Mouse (Mus musculus) hematopoietic stem cell, adult 5-6 weeks (primary cell): ENCODE results near the gene Nfkbil1. TPM values are rescaled to one million over a fixed set of nuclear protein-coding genes. Genes with fewer than 3 reads are reported as not detected.

Experiments
- ATAC-seq, 2 experiments: fragments of 125-278 bp in 1 of 2; replicated peaks in 1 of 2; 2 replicates each; pipeline ENCODE4 v1.8.0; 2016 to 2017; ENCODE audit warnings: inconsistent platforms in 2 of 2, mild to moderate bottlenecking in 2 of 2, moderate number of reproducible peaks in 2 of 2, low read depth in 1 of 2, moderate TSS enrichment in 1 of 2; ENCODE audit not compliant: low FRiP score in 2 of 2, poor library complexity in 2 of 2, severe bottlenecking in 2 of 2, insufficient read depth in 1 of 2, low TSS enrichment in 1 of 2
- total RNA-seq: library from RNA; stranded (forward); fragments of 172-1452, 232-1000 nt; gene quantifications from 2 replicates; pipeline ENCODE4 v1.2.3, GENCODE M21; 2017

Gene Nfkbil1
- total RNA-seq, 1 experiment from 2014 or later = 4.3 TPM

DNA sequence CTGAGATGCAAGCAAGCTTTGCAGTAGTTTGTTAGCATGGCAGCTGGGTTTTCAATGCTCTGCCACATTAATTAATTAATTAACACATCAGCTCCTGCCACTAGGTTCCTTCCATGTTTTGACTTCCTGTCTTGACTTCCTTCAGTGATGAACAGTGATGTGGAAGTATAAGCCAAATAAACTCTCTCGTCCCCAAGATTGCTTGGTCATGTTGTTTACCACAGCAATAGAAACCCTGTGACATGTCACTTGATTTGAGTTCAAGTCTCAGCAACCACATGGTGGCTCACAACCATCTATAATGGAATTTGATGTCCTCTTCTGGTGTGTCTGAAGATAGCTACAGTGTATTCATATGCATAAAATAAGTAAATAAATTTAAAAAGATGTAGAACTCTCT lies 21.8 kb upstream of the Nfkbil1 start:
- ATAC-seq = no peak

- no peak for ATAC-seq
Observed at GRCm38 (mm10) chr17:35255704-35256103, 20.1 kb upstream of the Nfkbil1 start.

GRCm38 (mm10) chr17:35255301-35255700 lies 19.7 kb upstream of the Nfkbil1 start:
- ATAC-seq = no peak

DNA sequence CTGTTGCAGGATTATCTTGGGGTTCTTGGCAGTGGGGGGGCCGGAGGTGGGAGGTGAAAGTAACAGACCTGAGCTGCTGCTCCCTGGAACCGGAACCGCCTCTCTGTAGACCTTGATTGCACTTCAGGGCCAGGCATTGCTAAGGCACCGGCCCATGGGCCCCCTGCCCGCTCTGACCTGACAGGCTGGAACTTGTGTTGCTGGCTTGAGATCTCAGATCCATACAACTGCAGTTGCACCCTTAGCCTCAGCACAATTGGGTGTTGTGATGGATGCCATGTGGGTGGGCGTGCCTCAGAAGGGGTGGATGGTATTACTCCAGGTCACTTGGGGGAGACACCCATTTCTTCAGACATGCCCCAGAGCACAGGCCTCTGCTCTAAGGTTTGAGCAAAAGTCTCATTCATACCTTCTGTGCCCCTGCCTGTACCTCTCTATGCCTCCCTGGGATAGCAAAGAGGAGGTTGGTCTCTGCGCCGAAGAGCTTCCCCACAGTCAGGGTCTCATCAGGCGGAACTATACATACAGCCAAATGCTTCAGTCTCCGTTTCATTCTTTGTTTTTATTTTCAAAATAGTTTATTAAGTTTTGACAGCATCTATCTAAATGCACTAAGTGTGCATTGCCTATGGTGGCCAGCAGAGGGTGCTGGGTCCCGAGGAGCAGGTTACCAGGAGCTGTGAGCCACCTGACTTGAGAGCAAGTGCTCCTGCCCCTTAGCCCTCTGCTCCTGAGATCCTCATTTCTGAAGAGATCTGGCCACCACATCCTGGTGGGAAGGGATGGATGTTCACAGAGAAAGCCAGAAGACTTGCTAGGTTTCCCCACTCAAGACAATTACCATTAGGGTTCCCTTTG lies 18.9 kb upstream of the Nfkbil1 start:
- peak; percentile 27 to 46; a peak in 2 of 4 replicates for ATAC-seq

DNA sequence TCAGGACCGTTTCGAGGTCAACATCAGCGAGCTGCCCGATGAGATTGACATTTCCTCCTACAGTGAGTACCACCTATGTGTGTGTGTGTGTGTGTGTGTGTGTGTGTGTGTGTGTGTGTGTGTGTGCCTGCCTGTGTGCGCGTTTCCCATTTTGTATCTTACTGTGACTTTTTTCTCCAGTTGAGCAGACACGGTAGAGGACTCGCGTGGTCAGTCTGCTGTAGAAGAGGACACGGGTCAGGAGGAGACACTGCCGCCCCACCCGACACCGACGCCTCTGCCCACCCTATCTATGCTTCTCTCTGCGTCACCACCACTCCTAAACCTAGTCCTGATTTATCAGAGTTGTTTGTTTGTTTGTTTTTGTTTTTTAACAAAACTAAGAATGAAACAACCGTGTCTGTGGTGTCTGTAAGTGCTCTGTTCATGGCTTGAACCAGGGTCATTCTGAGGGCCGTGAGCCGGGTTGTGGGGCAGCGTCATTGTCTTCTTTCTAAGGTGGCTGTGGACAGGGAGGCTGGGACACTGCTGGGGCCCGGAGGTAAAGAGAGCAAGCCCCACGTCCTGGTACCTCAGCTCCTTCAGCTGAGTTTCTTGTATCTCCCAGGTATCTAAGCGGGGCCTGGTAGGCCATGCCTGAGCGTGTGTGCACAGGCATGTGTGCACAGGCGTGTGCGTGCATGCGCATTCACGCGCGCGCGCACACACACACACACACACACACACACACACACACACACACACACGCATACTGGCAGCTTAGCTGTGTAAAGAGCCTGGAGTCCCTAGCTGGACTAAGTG lies 17.9 kb upstream of the Nfkbil1 start:
- ATAC-seq = no peak

DNA sequence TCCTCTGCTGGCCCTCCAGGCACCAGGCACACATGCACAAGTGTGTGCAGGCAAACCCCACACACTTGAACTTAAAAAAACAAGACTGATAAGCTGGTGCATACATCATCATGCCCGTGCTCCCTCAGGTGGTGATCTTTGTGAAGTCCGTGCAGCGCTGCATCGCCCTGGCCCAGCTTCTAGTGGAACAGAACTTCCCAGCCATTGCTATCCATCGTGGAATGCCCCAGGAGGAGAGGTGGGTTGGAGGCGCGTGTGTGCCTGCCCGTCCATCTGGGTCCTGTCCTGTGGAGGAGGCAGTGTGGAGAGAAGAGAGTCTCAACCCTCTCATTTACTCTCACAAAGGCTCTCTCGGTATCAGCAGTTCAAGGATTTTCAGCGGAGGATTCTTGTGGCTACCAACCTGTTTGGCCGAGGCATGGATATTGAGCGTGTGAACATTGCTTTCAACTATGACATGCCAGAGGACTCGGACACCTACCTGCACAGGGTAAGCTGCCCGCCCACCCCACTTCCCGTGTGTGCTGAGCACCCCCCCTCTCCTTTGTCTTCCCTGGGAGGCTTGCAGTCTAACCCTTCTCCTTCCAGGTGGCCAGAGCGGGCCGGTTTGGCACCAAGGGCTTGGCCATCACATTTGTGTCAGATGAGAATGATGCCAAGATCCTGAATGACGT lies 17.2 kb upstream of the Nfkbil1 start:
- ATAC-seq = no peak

GRCm38 (mm10) chr17:35251981-35252380 lies 16.4 kb upstream of the Nfkbil1 start:
- ATAC-seq = no peak

DNA sequence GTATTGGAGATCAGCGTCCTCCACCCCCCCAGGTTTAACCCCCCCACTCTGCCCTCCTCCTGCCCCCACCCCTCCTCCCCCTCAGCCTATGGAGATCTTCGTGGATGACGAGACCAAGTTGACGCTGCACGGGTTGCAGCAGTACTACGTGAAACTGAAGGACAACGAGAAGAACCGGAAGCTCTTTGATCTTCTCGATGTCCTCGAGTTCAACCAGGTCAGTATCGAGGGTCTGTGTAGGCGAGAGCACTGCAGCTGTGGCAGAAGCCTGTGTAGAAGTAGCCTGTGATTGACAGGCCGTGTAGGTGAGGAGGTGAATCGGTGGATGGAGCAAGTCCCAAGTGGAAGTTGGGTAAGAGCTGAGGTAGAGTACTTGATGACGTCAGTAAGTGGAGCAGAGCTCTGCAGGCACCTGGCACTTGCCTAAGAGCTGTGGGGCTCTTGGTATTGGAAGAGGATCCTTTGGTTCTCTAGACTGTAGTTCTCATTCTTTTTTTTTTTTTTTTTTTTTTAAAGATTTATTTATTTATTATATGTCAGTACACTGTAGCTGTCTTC lies 15.6 kb upstream of the Nfkbil1 start:
- ATAC-seq = peak in 1 of 2 experiments; percentile 43; a peak in 1 of 4 replicates

- ATAC-seq = no peak
Observed at GRCm38 (mm10) chr17:35250348-35251120, 14.9 kb upstream of the Nfkbil1 start.

- no peak for ATAC-seq
Observed at GRCm38 (mm10) chr17:35249451-35250197, 14.0 kb upstream of the Nfkbil1 start.

DNA sequence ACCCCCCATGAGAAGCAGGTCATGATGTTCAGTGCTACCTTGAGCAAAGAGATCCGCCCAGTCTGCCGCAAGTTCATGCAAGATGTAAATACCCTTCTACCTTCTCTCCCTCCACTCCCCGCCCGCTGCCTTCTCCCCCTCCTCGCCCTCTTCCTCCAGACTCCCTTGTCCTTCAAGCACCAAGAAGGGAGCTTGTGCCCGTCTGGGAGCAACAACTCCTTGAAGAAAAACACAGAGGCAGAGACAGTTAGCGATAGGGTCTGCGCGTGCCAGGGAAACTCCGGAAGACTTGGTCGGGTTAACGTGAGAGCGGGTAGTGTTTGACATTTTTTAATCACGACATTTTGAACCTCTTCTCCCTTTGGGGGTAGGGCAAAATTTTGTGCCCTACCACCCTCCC lies 13.4 kb upstream of the Nfkbil1 start:
- no peak for ATAC-seq

DNA sequence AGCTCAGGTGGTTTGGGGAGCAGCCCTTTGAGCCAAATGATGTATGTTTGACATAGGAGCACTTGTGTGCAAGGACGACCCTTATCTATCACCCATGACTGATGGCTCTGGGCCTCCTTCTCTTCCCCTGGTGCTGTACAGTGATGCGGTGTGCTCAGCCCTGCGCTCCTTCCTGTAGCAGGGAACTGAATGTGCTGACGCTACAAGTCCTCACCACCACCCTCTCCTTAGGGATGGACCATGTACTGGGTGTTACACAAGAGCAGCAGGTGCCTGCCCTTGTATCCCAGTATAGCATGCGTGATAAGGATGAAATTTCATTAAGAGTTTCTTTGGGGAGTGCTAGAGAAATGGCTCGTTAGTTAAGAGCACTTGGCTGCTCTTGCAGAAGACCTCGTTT lies 11.6 kb upstream of the Nfkbil1 start:
- ATAC-seq = no peak

- ATAC-seq = no peak
Observed at GRCm38 (mm10) chr17:35245731-35246623, 10.4 kb upstream of the Nfkbil1 start.

- no peak for ATAC-seq
Observed at GRCm38 (mm10) chr17:35244999-35245398, 9.4 kb upstream of the Nfkbil1 start.

- no peak for ATAC-seq
Observed at GRCm38 (mm10) chr17:35243086-35243485, 7.5 kb upstream of the Nfkbil1 start.
